Mouse (Mus musculus) megakaryocyte, embryonic 14.5 days (primary cell): ENCODE results near the gene Wdr81.

ENCODE experiments used
- FLI1 ChIP-seq: IDR thresholded peaks from 2 replicates; pipeline ENCODE4 v1.6.1; 2012; ENCODE audit warnings: low read length, inconsistent platforms, mixed read lengths
- GATA1 ChIP-seq: IDR thresholded peaks from 3 replicates; pipeline ENCODE4 v1.6.1; 2012; ENCODE audit warnings: mixed read lengths, low read length, inconsistent platforms, borderline replicate concordance

DNA sequence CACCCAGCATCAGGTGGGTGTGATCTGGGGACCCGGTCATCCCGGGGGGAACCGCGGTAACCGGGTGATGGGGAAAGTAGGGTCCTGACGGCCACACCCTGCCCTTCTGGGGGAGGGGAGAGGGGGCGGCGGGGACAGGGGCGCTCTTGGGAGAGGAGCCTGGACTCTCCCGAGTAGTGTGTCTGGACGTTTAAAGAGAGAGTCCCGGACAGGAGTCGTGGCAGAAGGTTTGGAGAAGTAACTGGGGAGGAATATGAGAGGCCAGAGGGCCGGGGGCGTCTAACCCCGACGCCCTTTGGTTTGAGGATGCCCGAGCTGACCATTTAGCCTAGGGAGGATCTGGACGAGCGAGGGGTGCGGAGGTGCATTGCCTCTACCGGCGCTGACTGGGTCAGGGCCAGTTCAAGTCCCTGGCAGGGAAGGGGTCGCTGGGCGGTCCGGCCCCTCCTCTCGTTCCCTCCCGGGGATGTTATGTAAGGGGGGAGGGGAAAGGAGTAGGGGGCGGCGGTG lies 7.3 kb upstream of the Wdr81 start:
- TF ChIP-seq GATA1 = no peak
- TF ChIP-seq FLI1 = no peak
